Mouse (Mus musculus): ENCODE data around the gene Nanog.
A peak's percentile ranks its signal among the peaks of the same experiment; 100 is the strongest.
"Not testable (repeated sequence)": the region's sequence is repeated elsewhere in the genome, so short reads cannot be mapped to it uniquely, and the experiment has no call there.

Gene Nanog

DNA sequence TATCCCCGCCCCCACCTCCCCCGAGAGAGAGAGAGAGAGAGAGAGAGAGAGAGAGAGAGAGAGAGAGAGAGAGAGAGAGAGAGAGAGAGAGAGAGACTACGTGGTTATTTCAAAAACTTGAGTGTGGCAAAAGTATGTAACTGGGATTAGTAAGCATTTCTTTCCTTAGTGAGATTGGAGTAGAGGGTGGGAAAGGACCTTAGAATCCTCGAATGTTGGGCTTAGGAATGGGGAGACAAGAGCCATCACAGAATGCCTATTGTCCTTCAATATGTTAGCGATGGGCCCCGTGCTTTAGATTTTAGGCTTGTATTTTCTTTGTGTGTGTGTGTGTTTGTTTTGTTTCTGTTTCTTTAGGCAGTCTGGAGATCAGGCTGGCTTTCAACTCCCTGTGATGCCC is 4.0 kb upstream of the Nanog start:
- DNase-seq, result no peak

DNA sequence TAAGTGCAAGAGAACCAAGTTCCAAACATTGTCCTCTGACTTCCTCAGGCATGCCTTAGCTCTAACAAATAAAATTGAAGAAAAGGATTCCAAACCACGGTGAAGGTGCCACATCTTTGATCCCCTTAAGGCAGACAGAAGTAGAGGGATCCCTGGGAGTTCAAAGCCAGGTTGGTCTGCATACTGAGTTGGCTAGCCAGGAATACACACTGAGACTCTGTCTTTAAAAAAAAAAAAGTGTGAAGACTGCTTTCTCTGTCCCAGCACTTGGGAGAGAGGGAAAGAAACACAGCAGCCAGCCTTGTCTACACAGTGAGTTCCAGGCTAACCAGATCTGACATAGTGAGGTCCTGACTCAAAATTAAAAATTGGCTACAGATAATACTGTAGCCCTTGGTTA is 3.6 kb upstream of the Nanog start:
- DNase-seq, result no peak

DNA sequence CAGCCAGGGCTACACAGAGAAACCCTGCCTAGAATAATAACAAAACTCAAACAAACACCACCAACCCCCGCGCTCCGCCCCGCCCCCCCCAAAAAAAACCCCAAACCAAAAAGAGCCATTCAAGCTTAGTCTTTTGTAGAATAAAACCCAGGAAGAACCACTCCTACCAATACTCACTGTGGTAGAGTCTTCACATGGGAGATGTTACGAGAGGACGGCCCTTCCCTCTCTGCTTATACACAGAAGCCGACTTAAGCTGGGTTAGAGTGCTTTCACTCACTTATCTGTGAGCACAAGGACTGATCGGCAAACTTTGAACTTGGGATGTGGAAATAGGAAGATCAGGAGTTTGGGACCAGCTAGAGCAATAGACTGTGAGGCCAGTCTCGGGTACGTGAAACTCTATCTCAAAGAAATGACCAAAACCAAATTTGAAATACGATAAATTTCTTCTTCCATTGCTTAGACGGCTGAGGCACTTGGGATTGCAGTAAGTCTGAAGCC is 900 bp upstream of the Nanog start:
- DNase-seq, result no peak

DNA sequence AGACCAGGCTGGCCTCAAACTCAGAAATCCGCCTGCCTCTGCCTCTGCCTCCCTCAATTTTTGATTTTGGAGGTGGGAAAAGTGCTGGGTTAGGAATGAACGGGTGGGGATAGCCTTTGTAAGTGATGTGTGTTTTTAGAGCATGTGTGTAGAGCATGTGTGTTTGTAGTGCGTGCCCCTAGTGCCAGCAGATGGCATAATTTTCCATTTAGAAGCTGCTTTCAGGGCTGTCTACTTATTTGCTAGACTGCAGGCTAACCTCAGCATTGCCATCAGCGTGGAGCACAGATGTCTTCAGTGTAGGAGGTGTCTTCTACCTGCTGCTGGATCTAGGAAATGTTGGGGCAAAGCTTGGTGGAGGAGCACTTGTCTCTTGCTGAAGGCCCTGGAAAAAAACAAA is 1.5 kb downstream of the Nanog start:
- DNase-seq, result no peak

DNA sequence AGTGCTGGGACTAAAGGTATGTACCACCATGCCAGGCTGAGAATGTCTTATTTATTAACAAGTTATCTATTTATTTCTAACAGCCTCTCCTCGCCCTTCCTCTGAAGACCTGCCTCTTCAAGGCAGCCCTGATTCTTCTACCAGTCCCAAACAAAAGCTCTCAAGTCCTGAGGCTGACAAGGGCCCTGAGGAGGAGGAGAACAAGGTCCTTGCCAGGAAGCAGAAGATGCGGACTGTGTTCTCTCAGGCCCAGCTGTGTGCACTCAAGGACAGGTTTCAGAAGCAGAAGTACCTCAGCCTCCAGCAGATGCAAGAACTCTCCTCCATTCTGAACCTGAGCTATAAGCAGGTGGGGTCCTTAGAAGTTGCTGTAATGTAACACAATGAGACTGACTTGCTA is 4.2 kb downstream of the Nanog start:
- DNase-seq, result no peak

DNA sequence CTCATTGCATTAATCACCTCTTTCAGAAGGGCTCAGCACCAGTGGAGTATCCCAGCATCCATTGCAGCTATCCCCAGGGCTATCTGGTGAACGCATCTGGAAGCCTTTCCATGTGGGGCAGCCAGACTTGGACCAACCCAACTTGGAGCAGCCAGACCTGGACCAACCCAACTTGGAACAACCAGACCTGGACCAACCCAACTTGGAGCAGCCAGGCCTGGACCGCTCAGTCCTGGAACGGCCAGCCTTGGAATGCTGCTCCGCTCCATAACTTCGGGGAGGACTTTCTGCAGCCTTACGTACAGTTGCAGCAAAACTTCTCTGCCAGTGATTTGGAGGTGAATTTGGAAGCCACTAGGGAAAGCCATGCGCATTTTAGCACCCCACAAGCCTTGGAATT is 5.8 kb downstream of the Nanog start:
- not testable (repeated sequence) for DNase-seq

DNA sequence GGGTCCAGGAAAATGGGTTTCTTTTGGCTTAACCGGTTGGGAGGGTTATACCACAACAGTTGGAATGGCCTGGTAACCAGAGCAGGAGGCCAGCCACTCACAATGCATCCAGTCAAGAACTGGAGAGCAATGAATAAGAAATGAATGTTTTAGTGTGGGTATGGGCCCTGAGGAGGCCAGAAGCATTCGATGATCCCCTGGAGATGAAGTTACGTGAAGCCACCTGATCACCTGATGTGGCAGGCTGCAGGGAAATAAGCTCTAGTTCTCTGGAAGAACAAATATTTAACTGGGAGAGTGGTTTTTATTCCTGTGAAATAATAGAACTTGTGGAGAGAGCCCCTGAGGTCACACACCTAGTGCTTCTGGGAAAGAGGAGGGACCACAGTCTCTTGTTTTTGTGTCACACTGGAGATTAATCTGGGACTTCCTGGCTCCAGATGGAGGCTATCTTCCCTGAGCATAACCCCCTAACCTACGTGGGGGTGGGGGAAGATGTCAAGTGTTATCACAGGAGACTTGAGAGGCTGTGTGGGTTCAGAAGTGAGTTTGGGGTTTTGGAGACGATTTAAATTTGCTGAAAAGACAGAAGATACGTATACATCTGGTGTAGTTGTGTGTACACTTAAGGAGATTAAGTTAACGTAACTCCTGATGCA is 7.5 kb downstream of the Nanog start:
- no peak for DNase-seq

DNA sequence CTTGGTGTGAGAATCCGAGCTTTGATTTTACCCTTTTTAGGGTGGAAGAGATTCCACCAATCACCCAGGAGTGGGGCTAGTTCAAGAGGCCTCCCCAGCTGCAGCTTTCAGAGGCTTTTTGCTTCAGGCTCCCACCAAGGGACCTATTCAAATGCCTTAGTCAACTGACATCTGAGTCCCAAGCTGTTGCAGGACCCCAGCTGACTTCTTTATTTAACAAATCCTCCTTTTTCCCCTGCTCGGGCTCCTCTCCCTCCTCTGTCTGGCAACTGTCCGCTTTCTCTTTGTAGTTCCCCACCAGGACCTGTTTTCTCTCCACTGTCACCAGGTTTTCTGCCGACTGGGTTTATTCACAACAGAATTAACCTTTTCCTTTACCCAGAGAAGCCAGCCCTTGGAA is 8.6 kb downstream of the Nanog start:
- DNase-seq, result no peak

DNA sequence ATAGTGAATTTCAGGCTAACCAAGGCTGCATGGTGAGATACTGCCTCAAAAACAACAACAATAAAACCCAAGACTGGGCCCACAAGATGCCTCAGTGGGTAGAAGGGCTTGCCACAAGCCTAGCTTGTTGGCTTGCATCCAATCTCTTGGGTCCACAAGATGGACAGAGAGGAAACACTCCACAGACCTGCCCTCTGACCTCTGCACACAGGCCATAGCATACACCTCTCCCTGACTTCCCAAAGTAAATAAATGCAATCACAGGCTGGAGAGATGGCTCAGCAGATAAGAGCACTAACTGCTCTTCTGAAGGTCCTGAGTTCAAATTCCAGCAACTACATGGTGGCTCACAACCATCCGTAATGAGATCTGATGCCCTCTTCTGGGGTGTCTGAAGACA is 10.9 kb downstream of the Nanog start:
- not testable (repeated sequence) for DNase-seq

DNA sequence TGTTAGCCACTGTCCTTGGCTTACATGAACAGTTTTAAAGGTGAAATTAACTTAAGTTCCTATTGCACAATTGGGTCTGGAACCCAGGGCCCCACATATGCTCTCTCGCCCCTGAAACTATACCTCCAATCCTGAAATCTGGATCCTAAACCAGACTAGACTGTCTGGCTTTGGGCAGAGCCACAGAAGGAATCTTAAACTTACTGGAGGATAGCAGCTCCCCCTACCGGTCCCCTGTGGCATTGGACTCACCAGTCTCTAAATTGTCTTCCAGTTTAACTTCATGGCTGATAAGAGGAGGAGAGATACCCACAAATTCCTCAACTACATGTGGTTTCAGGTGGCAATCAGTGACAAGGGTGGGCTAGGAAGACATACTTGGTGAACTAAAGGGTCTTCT is 12.7 kb downstream of the Nanog start:
- peak; percentile 49 for DNase-seq

DNA sequence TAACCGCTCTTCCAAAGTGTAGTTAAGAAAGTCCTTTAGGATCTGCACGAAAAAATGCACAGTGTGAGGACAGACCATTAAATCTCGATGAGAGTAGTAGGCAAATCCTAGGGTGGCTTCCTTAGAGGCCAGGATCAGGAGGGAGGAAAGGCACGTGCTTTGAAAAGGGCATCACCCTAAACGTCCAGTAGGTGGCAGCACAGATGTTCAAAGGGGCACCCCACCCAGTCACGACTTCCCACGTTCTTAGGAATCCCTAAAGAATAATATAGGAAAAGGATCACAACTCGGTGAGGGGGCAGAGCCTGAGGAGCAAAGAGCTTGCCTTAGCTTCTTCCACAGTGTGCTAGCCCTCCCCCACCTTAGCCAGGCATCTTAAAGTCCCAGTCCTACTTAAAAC is 32.7 kb downstream of the Nanog start:
- DNase-seq, result peak; percentile 66

DNA sequence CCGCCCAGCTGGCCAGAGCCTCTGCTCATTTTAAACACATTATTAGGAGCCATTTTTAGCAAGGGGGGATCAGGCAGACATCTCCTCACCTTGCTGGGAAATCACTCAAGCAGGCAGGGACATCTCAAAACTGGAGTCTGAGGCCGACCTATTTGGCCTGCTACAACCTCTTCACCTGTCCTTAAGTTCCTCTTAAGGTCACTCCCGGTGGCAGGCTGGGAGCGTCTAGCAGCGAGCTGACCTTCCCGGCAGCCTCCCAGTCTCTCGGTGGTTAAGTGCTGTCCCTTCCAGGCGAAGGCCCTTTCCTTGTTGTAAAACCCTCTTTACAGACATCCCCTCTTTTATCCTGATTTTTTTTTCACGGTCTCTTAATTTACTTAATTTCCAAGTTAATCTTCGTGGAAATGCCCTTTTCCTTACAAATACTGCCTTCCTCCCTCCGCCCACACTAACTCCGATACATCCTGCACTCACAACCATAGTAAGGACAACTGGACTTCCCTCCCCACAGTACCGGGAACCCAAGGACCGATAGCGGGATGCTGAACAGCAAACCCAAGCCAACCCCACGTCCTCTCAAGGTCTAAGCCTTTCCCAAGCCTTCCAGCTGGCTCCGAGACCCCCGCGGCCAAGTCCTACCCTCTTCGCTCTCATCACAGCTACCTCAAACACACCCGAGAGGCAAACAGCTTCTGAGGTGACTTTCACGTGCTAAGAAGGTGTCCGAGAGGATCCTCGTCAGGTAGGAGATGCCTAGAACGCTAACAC is 34.4 kb downstream of the Nanog start:
- no peak for DNase-seq

DNA sequence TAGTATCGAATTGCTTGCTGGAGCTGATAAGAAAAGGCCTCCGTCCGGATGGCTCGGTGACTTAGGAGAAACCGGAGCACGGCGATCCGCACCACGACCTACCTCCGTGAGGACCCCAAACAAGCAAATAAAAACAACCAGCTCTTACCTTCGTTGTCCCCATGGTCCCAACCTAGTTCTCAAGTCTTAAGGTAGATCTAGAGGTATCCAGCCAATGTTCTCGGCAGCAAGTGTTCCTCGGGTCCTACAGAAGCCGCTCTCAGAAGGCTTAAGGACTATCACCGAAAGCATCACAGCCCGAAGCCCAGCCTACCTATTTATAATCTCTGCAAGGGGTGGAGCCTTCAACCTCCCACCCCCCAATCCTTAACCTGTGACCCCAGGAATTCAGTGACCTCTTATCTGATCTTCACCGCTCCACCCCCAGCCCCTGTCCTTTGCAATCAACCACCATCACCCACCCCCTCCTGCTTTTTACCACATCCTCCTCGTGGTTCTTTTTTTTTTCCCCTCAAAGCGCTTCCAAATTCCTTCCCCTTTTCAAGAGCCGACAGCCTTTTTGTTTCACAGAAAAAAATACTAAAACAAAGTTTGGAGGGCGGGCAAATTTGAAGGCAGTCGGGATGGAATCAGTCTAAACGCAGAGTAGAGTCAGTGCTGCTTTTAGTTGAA is 35.1 kb downstream of the Nanog start:
- peak; percentile 42 for DNase-seq

DNA sequence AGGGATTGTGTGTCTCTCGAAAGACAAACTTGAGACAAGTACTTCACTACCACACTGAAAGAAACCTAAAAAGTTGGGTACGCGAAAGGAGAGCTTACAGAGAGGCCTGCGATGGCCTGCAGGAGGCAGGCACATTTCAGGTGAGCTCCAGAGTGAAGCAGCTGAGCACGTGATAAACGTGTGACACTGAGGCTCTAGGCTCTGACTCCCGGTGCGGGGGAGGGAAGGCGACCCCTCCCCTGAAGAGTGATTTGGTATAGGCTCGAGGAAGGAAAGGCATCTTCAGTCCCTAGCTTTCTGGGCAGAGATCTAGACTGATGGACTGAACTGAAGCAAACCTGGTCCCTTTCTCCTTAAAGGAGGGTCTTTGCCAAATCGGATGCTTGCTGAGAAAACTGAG is 36.1 kb downstream of the Nanog start:
- peak; percentile 19 for DNase-seq

DNA sequence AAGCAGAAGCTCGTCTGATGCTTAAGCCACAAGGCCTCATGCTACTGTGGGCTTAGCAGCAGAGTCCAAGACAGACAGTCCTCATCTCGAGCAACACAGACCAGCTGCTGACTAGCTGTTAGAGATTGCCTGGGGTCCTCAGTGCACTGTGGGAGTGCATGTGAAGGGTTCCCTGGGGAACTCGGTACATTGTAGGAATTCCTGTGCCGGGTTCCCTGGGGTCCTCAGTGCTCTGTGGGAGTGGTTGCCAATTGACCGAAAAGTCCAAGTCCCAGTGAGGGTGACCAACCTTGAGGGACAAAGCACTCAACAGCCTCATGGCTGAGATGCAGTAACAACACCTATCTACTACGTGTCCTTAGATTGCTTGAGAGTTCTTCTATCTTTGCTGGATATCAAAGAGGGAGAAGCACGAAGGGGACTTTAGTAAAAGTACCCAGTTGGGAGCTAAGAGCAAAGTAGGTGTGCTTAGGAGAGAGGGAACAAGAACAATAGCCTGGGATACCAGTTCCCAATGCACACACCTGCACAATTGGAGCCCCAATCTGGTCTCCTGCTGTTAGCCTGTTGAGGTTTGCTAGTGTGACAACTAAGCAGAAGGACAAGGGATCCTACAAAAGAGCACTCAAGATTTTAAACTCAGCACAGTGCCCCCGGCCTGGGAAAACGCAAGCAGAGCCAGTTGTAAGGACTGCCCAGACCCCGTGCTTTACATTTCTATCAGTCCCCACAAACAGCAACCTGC is 37.4 kb downstream of the Nanog start:
- DNase-seq, result no peak

DNA sequence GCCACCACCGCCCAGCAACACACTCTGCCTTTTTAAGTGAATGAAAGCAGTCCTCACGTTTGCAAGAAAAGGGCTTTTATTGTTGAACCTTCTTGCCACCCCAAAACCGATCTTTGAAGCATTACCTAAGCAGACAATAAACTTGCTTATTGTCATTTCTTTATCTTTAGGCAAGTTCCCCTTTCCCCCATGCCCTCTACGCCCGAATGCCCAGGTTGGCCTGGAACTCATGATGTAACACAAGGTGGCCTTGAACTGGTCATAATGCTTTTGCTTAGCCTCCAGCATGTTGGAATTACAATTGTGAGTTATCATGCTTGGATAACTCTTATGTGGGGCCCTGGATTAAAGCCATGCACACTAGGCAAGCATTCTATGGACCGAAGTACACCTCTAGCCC is 43.3 kb downstream of the Nanog start:
- no peak for DNase-seq

DNA sequence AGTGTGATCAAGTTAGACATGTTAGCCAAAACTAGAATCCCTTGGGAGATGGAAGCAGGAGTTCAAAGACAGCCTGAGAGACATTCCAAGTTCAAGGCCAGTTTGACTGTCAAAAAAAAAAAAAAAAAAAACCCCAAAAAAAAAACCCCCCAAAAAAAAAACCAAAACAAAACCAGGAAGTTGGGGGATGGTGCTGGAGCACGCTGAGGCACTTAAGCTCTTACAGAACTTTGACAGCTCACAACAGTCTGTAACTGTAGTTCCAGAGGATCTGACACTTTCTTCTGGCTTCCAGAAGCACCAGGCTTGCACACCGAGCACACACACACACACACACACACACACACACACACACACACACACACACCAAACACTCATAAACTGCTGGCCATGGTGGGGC is 48.6 kb downstream of the Nanog start:
- no peak for DNase-seq

DNA sequence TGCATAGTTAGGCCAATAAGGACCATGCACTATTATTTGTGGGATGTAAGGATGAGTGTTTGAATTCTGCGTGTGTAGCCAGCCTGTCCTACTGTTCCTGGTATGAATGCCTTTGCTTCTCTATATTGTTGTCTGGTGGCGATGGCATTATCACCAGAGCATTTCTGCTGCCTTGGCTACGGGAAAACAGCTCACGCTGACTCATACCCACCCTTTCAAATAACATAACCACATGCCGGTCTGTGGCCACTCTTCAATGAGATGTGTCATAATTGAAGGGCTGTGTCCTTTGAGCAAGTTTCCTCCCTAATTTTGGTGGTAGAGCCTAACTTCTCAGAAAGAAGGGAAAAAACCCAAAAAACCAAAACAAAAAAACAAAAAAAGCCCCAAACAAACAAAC is 51.4 kb downstream of the Nanog start:
- DNase-seq, result no peak

DNA sequence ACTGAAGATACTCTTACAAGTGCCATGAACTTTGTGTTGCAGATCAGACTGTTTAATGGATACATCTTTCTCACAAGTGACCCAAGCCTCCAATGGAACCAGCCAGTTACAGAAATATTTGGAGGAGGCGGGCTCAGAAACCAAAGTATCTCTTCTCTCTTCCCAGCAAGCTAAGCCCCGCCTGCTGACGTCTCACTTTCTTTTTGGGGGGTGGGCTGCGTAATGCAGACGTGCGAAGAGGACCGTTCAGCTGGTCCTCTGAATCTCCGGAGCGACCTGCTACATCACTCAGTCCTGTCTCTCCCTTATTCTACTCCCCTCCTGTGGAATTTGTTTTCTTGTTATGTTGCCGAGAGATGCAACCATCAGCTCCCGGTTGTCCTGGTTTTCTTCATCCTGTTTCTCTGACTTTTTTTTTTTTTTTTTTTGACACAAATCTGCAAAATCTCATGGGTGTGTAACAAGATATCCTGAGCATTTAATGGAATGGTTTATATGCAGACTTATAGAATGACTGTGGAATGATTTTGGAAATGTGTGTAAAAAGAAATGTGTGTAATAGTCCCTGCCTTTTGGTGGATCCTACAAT is 53.8 kb downstream of the Nanog start:
- DNase-seq, result peak; percentile 54

DNA sequence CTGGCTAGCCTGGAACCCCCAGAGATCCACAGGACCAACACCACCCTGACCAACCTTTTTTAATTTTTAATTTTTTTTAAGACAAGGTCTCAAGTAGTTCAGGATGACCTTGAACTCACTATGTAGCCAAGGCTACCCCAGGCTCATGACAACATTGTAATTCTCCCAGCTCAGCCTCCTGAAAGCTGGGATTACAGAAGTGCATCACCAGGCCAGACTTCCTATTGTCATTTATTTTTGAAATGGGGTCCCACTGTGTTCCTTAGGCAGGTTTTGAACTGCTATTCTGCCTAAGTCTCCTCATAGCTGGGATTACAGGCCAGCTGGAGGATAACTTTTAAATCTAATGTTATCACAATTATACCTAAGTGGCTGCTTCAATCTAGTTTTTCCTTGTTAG is 54.6 kb downstream of the Nanog start:
- DNase-seq, result no peak

DNA sequence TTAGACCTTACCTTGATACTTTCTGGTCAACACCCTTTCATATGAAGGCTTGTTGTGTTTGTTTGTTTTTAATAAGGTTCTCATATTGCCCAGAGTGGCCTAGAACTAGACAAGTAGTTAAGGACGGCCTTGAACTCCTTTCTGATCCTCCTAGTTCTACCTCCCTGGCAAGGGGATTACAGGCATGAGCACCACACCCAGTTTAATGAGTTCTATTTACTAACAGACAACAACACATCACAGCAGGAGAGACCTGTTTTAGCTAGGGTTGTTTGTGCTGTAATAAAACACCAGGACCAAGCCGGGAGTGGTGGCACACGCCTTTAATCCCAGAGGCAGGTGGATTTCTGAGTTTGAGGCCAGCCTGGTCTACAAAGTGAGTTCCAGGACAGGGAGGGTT is 55.2 kb downstream of the Nanog start:
- no peak for DNase-seq

DNA sequence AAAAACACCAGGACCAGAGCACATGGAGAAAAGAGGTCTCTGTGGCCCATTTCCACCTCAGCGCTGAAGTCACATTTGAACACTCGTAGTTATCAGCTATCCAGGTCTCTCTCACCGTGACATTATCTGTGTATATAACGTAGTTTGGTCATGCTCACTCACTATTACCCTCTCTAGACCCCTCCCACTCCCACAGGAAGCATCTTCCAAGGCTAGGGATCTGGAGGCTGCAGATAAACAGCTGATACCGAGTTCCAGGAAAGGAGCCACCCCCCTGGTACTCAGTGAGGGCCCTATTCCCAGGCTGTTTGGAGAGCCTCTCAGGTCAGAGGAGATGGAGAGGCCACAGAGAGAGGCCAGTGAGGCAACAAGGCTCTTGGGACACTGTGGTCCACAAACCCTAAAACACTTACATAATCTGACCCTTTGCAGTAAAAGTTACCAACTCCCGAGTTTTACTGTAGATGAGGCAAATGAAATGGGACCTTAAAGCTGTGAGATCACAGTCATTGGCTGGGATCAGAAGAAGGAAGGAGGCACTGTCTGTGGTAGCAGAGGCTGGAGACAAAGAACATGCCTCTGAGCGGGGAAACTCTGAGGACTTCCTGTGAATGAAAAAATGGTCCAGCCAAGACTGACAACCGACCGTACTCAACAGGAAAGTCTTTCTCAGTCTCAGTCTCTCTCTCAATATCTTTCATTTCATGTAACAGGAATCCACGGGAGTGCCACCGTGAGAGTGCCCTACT is 55.8 kb downstream of the Nanog start:
- peak; percentile 5 for DNase-seq

All from thymus, postnatal 25 days (tissue).